Comparison of ENCODE assay signal across 25 mouse cellular contexts in the genomic region with DNA sequence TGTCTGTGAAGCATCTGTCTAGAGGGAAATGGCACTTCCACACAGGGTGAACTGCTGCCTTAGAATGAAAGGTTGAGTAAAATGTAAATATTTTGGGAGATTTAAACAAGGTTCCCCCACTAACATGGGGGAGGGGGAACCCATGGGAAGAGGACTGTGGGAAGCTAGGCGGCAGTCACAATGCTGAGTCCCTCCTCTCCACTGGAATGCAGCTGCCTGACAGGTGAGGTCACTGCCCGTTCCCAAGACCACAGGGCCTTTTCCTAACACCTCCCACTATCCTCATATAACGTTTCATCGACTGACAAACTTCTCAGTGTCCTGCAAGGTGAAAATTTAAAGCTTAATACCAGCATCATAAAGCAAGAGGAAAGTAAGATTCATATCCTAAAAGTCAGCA. TPM values are rescaled to one million over a fixed set of nuclear protein-coding genes. Genes with fewer than 3 reads are reported as not detected.
A peak's percentile ranks its signal among the peaks of the same experiment; 100 is the strongest.
DNase-seq lines count a peak whose midpoint lies in the region; ATAC-seq and TF ChIP-seq lines count a peak whose summit lies in the region.
"Had no signal": no experiment of that assay in that cellular context is flagged by ENCODE, and none has a peak within 500 bp of the region (broad histone marks: within the 10 kb centered on the region; RNA-seq: fewer than 3 reads in every experiment).

No protein-coding gene starts in this region.

- 15% methylated on average over 4 of the region's 4 CpGs for WGBS in heart, embryonic 15.5 days
- 19% methylated on average over 4 of the region's 4 CpGs for WGBS in heart, embryonic 12.5 days
- WGBS in liver, embryonic 14.5 days (ENCODE audit: insufficient replicate concordance): 48% methylated on average over 4 of the region's 4 CpGs
- 57% methylated on average over 4 of the region's 4 CpGs for WGBS in liver, embryonic 12.5 days (ENCODE audit: insufficient replicate concordance)

- H3K36me3 ChIP-seq in heart, embryonic 15.5 days: peaks cover 65% of the 10 kb centered on the region
- H3K36me3 ChIP-seq in heart, embryonic 12.5 days: peaks cover 85% of the 10 kb centered on the region
- peaks cover 24% of the 10 kb centered on the region for H3K36me3 ChIP-seq in liver, embryonic 14.5 days (replicated peaks; ENCODE audit: control insufficient read depth, insufficient read depth, low read depth)
- peaks cover 89% of the 10 kb centered on the region for H3K36me3 ChIP-seq in liver, embryonic 12.5 days
- peaks cover 92% of the 10 kb centered on the region for H3K36me3 ChIP-seq in E14TG2a.4 (ENCODE audit: insufficient read depth, low read length)

- no peaks in the 10 kb centered on the region for H3K27me3 ChIP-seq in heart, embryonic 15.5 days
- H3K27me3 ChIP-seq in heart, embryonic 12.5 days (replicated peaks): no peaks in the 10 kb centered on the region
- H3K27me3 ChIP-seq in liver, embryonic 14.5 days (ENCODE audit: control insufficient read depth, insufficient read depth, low read length): no peaks in the 10 kb centered on the region
- no peaks in the 10 kb centered on the region for H3K27me3 ChIP-seq in liver, embryonic 12.5 days (replicated peaks)
- H3K27me3 ChIP-seq in E14TG2a.4 (ENCODE audit: insufficient read depth, low read length): no peaks in the 10 kb centered on the region
- H3K27me3 ChIP-seq: forebrain, embryonic 13.5 days; stomach, embryonic 15.5 days had no signal

- TF ChIP-seq CTCF in liver, embryonic 14.5 days (IDR thresholded peaks at IDR 0.05; ENCODE audit: low read depth): no peak
- no peak for TF ChIP-seq CTCF in E14TG2a.4 (conservative IDR thresholded peaks at IDR 0.05; ENCODE audit: low read length)

- no peaks in the 10 kb centered on the region for H3K9me3 ChIP-seq in heart, embryonic 15.5 days (replicated peaks)
- no peaks in the 10 kb centered on the region for H3K9me3 ChIP-seq in heart, embryonic 12.5 days (replicated peaks)
- H3K9me3 ChIP-seq in liver, embryonic 14.5 days (ENCODE audit: control insufficient read depth, low read length): no peaks in the 10 kb centered on the region
- no peaks in the 10 kb centered on the region for H3K9me3 ChIP-seq in liver, embryonic 12.5 days (replicated peaks)
- H3K9me3 ChIP-seq in E14TG2a.4 (ENCODE audit: low read length): no peaks in the 10 kb centered on the region
- H3K9me3 ChIP-seq: forebrain, embryonic 13.5 days; limb, embryonic 10.5 days; stomach, embryonic 15.5 days had no signal

- H3K4me1 ChIP-seq in heart, embryonic 15.5 days (replicated peaks): peaks cover 4% of the 10 kb centered on the region
- peaks cover 4% of the 10 kb centered on the region for H3K4me1 ChIP-seq in heart, embryonic 12.5 days (replicated peaks)
- no peaks in the 10 kb centered on the region; a peak in 1 of 4 replicates for H3K4me1 ChIP-seq in liver, embryonic 14.5 days (replicated peaks; ENCODE audit: control insufficient read depth in 2 of 2, insufficient read depth in 2 of 2, low read length in 1 of 2)
- H3K4me1 ChIP-seq in liver, embryonic 12.5 days: 0 out of 2 replicates have a peak, but pooled peaks cover 3% of the 10 kb centered on the region
- H3K4me1 ChIP-seq in E14TG2a.4 (replicated peaks; ENCODE audit: low read depth, low read length): peaks cover 81% of the 10 kb centered on the region
- H3K4me1 ChIP-seq: forebrain, embryonic 13.5 days; limb, embryonic 10.5 days; stomach, embryonic 15.5 days had no signal

- no peak overlapping the region for H3K4me3 ChIP-seq in heart, embryonic 15.5 days
- H3K4me3 ChIP-seq in heart, embryonic 12.5 days: no peak overlapping the region
- H3K4me3 ChIP-seq in liver, embryonic 14.5 days (ENCODE audit: insufficient read depth in 1 of 2, low read depth in 2 of 2, low read length in 2 of 2): no peak overlapping the region
- H3K4me3 ChIP-seq in liver, embryonic 12.5 days: no peak overlapping the region
- H3K4me3 ChIP-seq in E14TG2a.4 (replicated peaks; ENCODE audit: low read length): 0 out of 2 replicates have a peak overlapping the region, but pooled peaks have one; percentile 18
- H3K4me3 ChIP-seq: forebrain, embryonic 13.5 days; gastrocnemius, adult 2 months; limb, embryonic 10.5 days; stomach, embryonic 15.5 days had no signal

- no peak for DNase-seq in liver, embryonic 14.5 days (ENCODE audit: low read depth in 3 of 3, low spot score in 3 of 3)
- DNase-seq in R1 (ENCODE audit: low read depth, low spot score): peak; percentile 45
- no peak for DNase-seq in adrenal gland, postnatal 25 days
- DNase-seq: adrenal gland, postnatal 14 days; cerebellum, adult 8-10 months; gastrocnemius, adult 2 months; kidney, adult 18-20 months; thymus, postnatal 25 days had no signal

- no peak for TF ChIP-seq EP300 in liver, embryonic 14.5 days (IDR thresholded peaks at IDR 0.05; ENCODE audit: low read depth)

- ATAC-seq in heart, embryonic 15.5 days (replicated peaks; ENCODE audit: insufficient number of reproducible peaks, insufficient read depth, low FRiP score, low read depth): no peak
- no peak for ATAC-seq in heart, embryonic 12.5 days (ENCODE audit: insufficient number of reproducible peaks, low FRiP score)
- peak; percentile 35; the same call in 1 of the 2 replicates for ATAC-seq in liver, embryonic 14.5 days (ENCODE audit: insufficient read depth)
- no peak for ATAC-seq in liver, embryonic 12.5 days
- ATAC-seq: forebrain, embryonic 13.5 days; inflammation-experienced regulatory T-cells, adult 6 months had no signal

- H3K4me2 ChIP-seq in heart, embryonic 15.5 days: no peak overlapping the region
- no peak overlapping the region for H3K4me2 ChIP-seq in heart, embryonic 12.5 days
- H3K4me2 ChIP-seq in liver, embryonic 14.5 days (ENCODE audit: low read depth): no peak overlapping the region
- no peak overlapping the region for H3K4me2 ChIP-seq in liver, embryonic 12.5 days
- H3K4me2 ChIP-seq: forebrain, embryonic 13.5 days; hindbrain, embryonic 14.5 days; midbrain, embryonic 11.5 days; stomach, embryonic 15.5 days had no signal

- 0 out of 2 replicates have a peak overlapping the region, but pooled peaks have one; percentile 13 for H3K9ac ChIP-seq in heart, embryonic 15.5 days
- H3K9ac ChIP-seq in heart, embryonic 12.5 days: no peak overlapping the region
- no peak overlapping the region for H3K9ac ChIP-seq in liver, embryonic 14.5 days (replicated peaks)
- no peak overlapping the region for H3K9ac ChIP-seq in liver, embryonic 12.5 days
- H3K9ac ChIP-seq: hindbrain, embryonic 14.5 days; stomach, embryonic 15.5 days had no signal

- H3K27ac ChIP-seq in heart, embryonic 15.5 days: no peak overlapping the region
- H3K27ac ChIP-seq in heart, embryonic 12.5 days (ENCODE audit: poor library complexity, severe bottlenecking): no peak overlapping the region
- H3K27ac ChIP-seq in liver, embryonic 14.5 days: no peak overlapping the region
- no peak overlapping the region for H3K27ac ChIP-seq in liver, embryonic 12.5 days
- H3K27ac ChIP-seq: forebrain, embryonic 13.5 days; gastrocnemius, adult 2 months; hindbrain, embryonic 14.5 days; limb, embryonic 10.5 days; stomach, embryonic 15.5 days had no signal

RNA-seq across cellular contexts. Expression of a gene that starts 25.2 kb away (rescaled TPM):
- 73.6 and 78.0 TPM in 2 replicates for polyA plus RNA-seq in heart, embryonic 15.5 days (2015; fragmentation: Nextera tagmentation; extraction: Ambion mirVana)
- 91.0 and 94.3 TPM in 2 replicates for polyA plus RNA-seq in heart, embryonic 12.5 days (2016; fragmentation: Nextera tagmentation; extraction: Ambion mirVana)
- 24.5 and 31.8 TPM in 2 replicates for polyA plus RNA-seq in liver, embryonic 14.5 days (2012; rRNA removed)
- 29.2 and 32.7 TPM in 2 replicates for polyA plus RNA-seq in liver, embryonic 14.5 days (2014; fragmentation: Nextera tagmentation; extraction: Ambion mirVana)
- 56.7 and 58.2 TPM in 2 replicates for polyA plus RNA-seq in liver, embryonic 12.5 days (2016; fragmentation: Nextera tagmentation; extraction: Ambion mirVana)
- total RNA-seq in adrenal gland, postnatal 25 days (2021): 79.5 TPM in 2 replicates

RNA-seq across cellular contexts. Expression of a gene that starts 30.8 kb away (rescaled TPM):
- polyA plus RNA-seq in heart, embryonic 15.5 days (2015; fragmentation: Nextera tagmentation; extraction: Ambion mirVana): 51.0 and 59.3 TPM in 2 replicates
- 75.8 and 77.5 TPM in 2 replicates for polyA plus RNA-seq in heart, embryonic 12.5 days (2016; fragmentation: Nextera tagmentation; extraction: Ambion mirVana)
- 22.7 and 30.4 TPM in 2 replicates for polyA plus RNA-seq in liver, embryonic 14.5 days (2012; rRNA removed)
- polyA plus RNA-seq in liver, embryonic 14.5 days (2014; fragmentation: Nextera tagmentation; extraction: Ambion mirVana): 53.9 and 55.3 TPM in 2 replicates
- polyA plus RNA-seq in liver, embryonic 12.5 days (2016; fragmentation: Nextera tagmentation; extraction: Ambion mirVana): 87.0 and 92.4 TPM in 2 replicates
- total RNA-seq in adrenal gland, postnatal 25 days (2021): 47.8 and 69.8 TPM in 2 replicates

RNA-seq across cellular contexts. Expression of a gene that starts 39.0 kb away (rescaled TPM):
- 0.18 TPM in 1 of 2 replicates, not detected in the other for polyA plus RNA-seq in heart, embryonic 15.5 days (2015; fragmentation: Nextera tagmentation; extraction: Ambion mirVana)
- not detected in 2 replicates for polyA plus RNA-seq in heart, embryonic 12.5 days (2016; fragmentation: Nextera tagmentation; extraction: Ambion mirVana)
- 0.23 and 0.32 TPM in 2 replicates for polyA plus RNA-seq in liver, embryonic 14.5 days (2012; rRNA removed)
- 0.14 and 0.45 TPM in 2 replicates for polyA plus RNA-seq in liver, embryonic 14.5 days (2014; fragmentation: Nextera tagmentation; extraction: Ambion mirVana)
- 0.51 and 0.73 TPM in 2 replicates for polyA plus RNA-seq in liver, embryonic 12.5 days (2016; fragmentation: Nextera tagmentation; extraction: Ambion mirVana)
- not detected in 2 replicates for total RNA-seq in adrenal gland, postnatal 25 days (2021)
- total RNA-seq: gastrocnemius, adult 2 months; gastrocnemius, postnatal 4 days; layer of hippocampus, adult 18-20 months; layer of hippocampus, postnatal 14 days; liver, adult 2 months; neutrophil, adult 5-6 weeks had no signal
- polyA plus RNA-seq: brain, embryonic 14.5 days; embryonic facial prominence, embryonic 14.5 days; forebrain, embryonic 13.5 days; hindbrain, embryonic 14.5 days; inflammation-experienced regulatory T-cells, adult 6 months; liver, adult 2 months; midbrain, embryonic 11.5 days; stomach, embryonic 15.5 days had no signal

RNA-seq across cellular contexts. Expression of a gene that starts 49.8 kb away (rescaled TPM):
- polyA plus RNA-seq in heart, embryonic 15.5 days (2015; fragmentation: Nextera tagmentation; extraction: Ambion mirVana): 318 and 332 TPM in 2 replicates
- polyA plus RNA-seq in heart, embryonic 12.5 days (2016; fragmentation: Nextera tagmentation; extraction: Ambion mirVana): 406 and 412 TPM in 2 replicates
- 91.1 and 123 TPM in 2 replicates for polyA plus RNA-seq in liver, embryonic 14.5 days (2012; rRNA removed)
- 269 and 272 TPM in 2 replicates for polyA plus RNA-seq in liver, embryonic 14.5 days (2014; fragmentation: Nextera tagmentation; extraction: Ambion mirVana)
- 372 and 377 TPM in 2 replicates for polyA plus RNA-seq in liver, embryonic 12.5 days (2016; fragmentation: Nextera tagmentation; extraction: Ambion mirVana)
- total RNA-seq in adrenal gland, postnatal 25 days (2021): 119 and 172 TPM in 2 replicates
